Mouse (Mus musculus) MN1 (cell line): ENCODE results near the gene Rac3.

ENCODE experiments used
- DNase-seq: peaks from one replicate; pipeline ENCODE4 v3.0.0-alpha.2; 2016; ENCODE audit warnings: low spot score

The Rac3 gene

GRCm38 (mm10) chr11:120706120-120706519 lies 15.2 kb upstream of the Rac3 start:
- DNase-seq, result no peak

GRCm38 (mm10) chr11:120707225-120707624 lies 14.0 kb upstream of the Rac3 start:
- DNase-seq, result peak; percentile 37

GRCm38 (mm10) chr11:120707969-120708368 lies 13.3 kb upstream of the Rac3 start:
- no peak for DNase-seq

- DNase-seq, result no peak
These were observed 11.7 kb upstream of the Rac3 start for GRCm38 (mm10) chr11:120709551-120709950.

- DNase-seq, result no peak
These were observed 10.6 kb upstream of the Rac3 start for GRCm38 (mm10) chr11:120710672-120711071.

- no peak for DNase-seq
These were observed 9.2 kb upstream of the Rac3 start for GRCm38 (mm10) chr11:120711980-120712604.

GRCm38 (mm10) chr11:120712771-120713568 lies 8.3 kb upstream of the Rac3 start:
- DNase-seq, result peak; percentile 58

- peak; percentile 99 for DNase-seq
These were observed 7.4 kb upstream of the Rac3 start, which contains the start of the genes Cenpx and Lrrc45 for GRCm38 (mm10) chr11:120713580-120714518. TSS of gene Cenpx (minus strand) at chr11:120713738. TSS of gene Lrrc45 (plus strand) at chr11:120713925.

- no peak for DNase-seq
These were observed 6.7 kb upstream of the Rac3 start for GRCm38 (mm10) chr11:120714546-120714945.

GRCm38 (mm10) chr11:120715131-120715530 lies 6.1 kb upstream of the Rac3 start:
- DNase-seq, result no peak

GRCm38 (mm10) chr11:120719242-120719641 lies 2.0 kb upstream of the Rac3 start:
- DNase-seq, result no peak

- no peak for DNase-seq
These were observed 1.4 kb upstream of the Rac3 start for GRCm38 (mm10) chr11:120719841-120720376.

- DNase-seq, result peak; percentile 80
These were observed 820 bp upstream of the Rac3 start for GRCm38 (mm10) chr11:120720450-120720849.

GRCm38 (mm10) chr11:120722067-120722630 lies 879 bp downstream of the Rac3 start:
- DNase-seq, result no peak

- DNase-seq, result no peak
These were observed 1.6 kb downstream of the Rac3 start for GRCm38 (mm10) chr11:120722761-120723382.

- no peak for DNase-seq
These were observed 2.2 kb downstream of the Rac3 start for GRCm38 (mm10) chr11:120723509-120723908.

- DNase-seq, result no peak
These were observed 5.2 kb downstream of the Rac3 start for GRCm38 (mm10) chr11:120726243-120727168.

GRCm38 (mm10) chr11:120727169-120727527 lies 5.9 kb downstream of the Rac3 start, which contains the start of gene Dcxr:
TSS of gene Dcxr (minus strand) at chr11:120727281.
- DNase-seq, result peak; percentile 91

GRCm38 (mm10) chr11:120727564-120727963 lies 6.3 kb downstream of the Rac3 start:
- no peak for DNase-seq
